Mouse (Mus musculus) midbrain, embryonic 14.5 days (tissue): ENCODE measurements around the gene Arhgap25. TPM values are rescaled to one million over a fixed set of nuclear protein-coding genes. Genes with fewer than 3 reads are reported as not detected.
"Not testable (repeated sequence)": the region's sequence is repeated elsewhere in the genome, so short reads cannot be mapped to it uniquely, and the experiment has no call there.

Source experiments
- ATAC-seq: fragments of 200-750 bp; cut with Nextera tagmentation; 2 replicates; pipeline ENCODE4 v1.8.0; 2017; ENCODE audit warnings: moderate number of reproducible peaks, moderate library complexity; ENCODE audit not compliant: low FRiP score, low TSS enrichment
- DNase-seq: peaks from one replicate; pipeline ENCODE4 v3.0.0-alpha.2; 2015
- H3K27ac ChIP-seq: fragments of 300-500 bp; sonication (generic); replicated peaks from 2 replicates; pipeline ENCODE4 v1.5.1; 2014; ENCODE audit warnings: mild to moderate bottlenecking, low read depth, low read length, moderate library complexity
- H3K27me3 ChIP-seq: fragments of 300-500 bp; sonication (generic); 2 replicates; pipeline ENCODE4 v1.6.1; 2014; ENCODE audit warnings: low read length, control low read depth, mixed read lengths; ENCODE audit not compliant: control insufficient read depth, insufficient read depth
- H3K36me3 ChIP-seq: fragments of 300-500 bp; sonication (generic); 2 replicates; pipeline ENCODE4 v1.6.1; 2014; ENCODE audit warnings: low read length, control low read depth; ENCODE audit not compliant: control insufficient read depth, insufficient read depth
- H3K4me1 ChIP-seq: fragments of 300-500 bp; sonication (generic); 2 replicates; pipeline ENCODE4 v1.6.1; 2014; ENCODE audit warnings: mild to moderate bottlenecking, antibody characterized with exemption, low read length, control low read depth; ENCODE audit not compliant: control insufficient read depth, insufficient read depth
- H3K4me2 ChIP-seq: fragments of 300-500 bp; sonication (generic); 2 replicates; pipeline ENCODE4 v1.6.1; 2014; ENCODE audit warnings: mild to moderate bottlenecking, low read length, moderate library complexity
- H3K4me3 ChIP-seq: fragments of 300-500 bp; sonication (generic); replicated peaks from 2 replicates; pipeline ENCODE4 v1.5.1; 2014; ENCODE audit warnings: low read depth, low read length
- H3K9ac ChIP-seq: fragments of 300-500 bp; sonication (generic); replicated peaks from 2 replicates; pipeline ENCODE4 v1.6.1; 2014; ENCODE audit warnings: mild to moderate bottlenecking, low read length, moderate library complexity
- H3K9me3 ChIP-seq: fragments of 300-500 bp; sonication (generic); 2 replicates; pipeline ENCODE4 v1.6.1; 2016; ENCODE audit warnings: low read length, control low read depth, mixed read lengths; ENCODE audit not compliant: control insufficient read depth
- WGBS: fragments of 180-500 bp; shearing (Covaris S2); extraction: QIAGEN DNeasy Blood & Tissue Kit; methylation state at CpG from one replicate; pipeline ENCODE4 v1.1.7; 2014; 5-methylcytosine and 5-hydroxymethylcytosine counted together
- polyA plus RNA-seq: library from polyadenylated mRNA; unstranded; fragments of >200 nt; fragmentation: Nextera tagmentation; extraction: Ambion mirVana; gene quantifications from 2 replicates; pipeline ENCODE4 v1.2.1, GENCODE M21; 2014

Gene Arhgap25
- polyA plus RNA-seq, 1 experiment from 2014 or later = 2.4 TPM

- Histone ChIP-seq H3K36me3 (no peaks in the 10 kb centered on the region), H3K4me2 (no peak overlapping the region), H3K27ac (no peak overlapping the region), H3K9me3 (no peaks in the 10 kb centered on the region), H3K4me1 (no peaks in the 10 kb centered on the region), H3K4me3 (no peak overlapping the region), H3K27me3 (no peaks in the 10 kb centered on the region), H3K9ac (no peak overlapping the region)
- DNase-seq (no peak), ATAC-seq (no peak)
- 70% methylated on average over 3 of the region's 3 CpGs for WGBS
Observed at GRCm38 (mm10) chr6:87483900-87484289, 49.2 kb downstream of the Arhgap25 start.

DNA sequence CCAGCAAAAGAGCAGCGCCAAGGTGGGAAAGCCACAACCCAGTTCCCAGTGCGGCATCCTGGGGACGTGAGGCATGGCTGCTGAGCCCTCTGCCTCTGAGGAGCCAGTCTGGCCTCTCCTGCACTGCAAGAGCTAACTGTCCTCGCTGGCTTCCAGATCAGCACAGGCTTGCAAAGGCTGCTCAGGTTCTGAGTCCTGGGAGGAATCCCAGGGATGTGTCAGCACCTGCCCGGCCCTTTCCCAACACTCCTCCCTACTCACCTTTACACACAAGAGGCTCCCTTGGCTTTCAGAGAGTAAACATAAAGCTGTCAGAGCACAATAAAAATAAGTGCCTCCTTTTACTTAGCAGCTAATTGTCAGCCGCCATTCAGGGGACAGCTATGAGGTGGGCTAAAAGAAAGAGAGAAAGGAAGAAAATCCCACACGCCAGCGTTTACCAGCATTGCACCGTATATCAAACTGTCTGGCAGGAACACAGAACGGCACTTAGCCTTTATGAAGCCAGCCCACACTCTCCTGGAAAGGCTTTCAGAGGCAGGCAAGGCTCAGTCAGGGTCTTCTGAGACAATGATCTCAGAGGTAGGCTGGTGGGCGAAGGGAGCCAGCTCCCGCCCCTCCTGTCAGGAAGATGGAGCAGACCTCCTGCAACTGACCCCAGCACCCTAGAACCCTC, 49.7 kb downstream of the Arhgap25 start:
- no peak overlapping the region for H3K4me2 ChIP-seq
- no peak overlapping the region for H3K4me3 ChIP-seq
- DNase-seq (no peak), ATAC-seq (no peak)
- no peaks in the 10 kb centered on the region for H3K4me1 ChIP-seq
- H3K9ac ChIP-seq = no peak overlapping the region
- H3K9me3 ChIP-seq = no peaks in the 10 kb centered on the region
- no peak overlapping the region for H3K27ac ChIP-seq
- H3K36me3 ChIP-seq = no peaks in the 10 kb centered on the region
- WGBS = 75% methylated on average over 12 of the region's 12 CpGs
- H3K27me3 ChIP-seq = no peaks in the 10 kb centered on the region

- H3K9ac ChIP-seq = no peak overlapping the region
- no peak overlapping the region for H3K4me2 ChIP-seq
- 63% methylated on average over 5 of the region's 5 CpGs for WGBS
- no peaks in the 10 kb centered on the region for H3K27me3 ChIP-seq
- no peak for DNase-seq
- H3K9me3 ChIP-seq = no peaks in the 10 kb centered on the region
- H3K4me3 ChIP-seq = no peak overlapping the region
- H3K36me3 ChIP-seq = no peaks in the 10 kb centered on the region
- no peak for ATAC-seq
- no peak overlapping the region for H3K27ac ChIP-seq
- H3K4me1 ChIP-seq = no peaks in the 10 kb centered on the region
Observed at GRCm38 (mm10) chr6:87479291-87479999, 53.6 kb downstream of the Arhgap25 start.

GRCm38 (mm10) chr6:87478847-87479246, 54.2 kb downstream of the Arhgap25 start:
- WGBS = 57% methylated on average over 4 of the region's 4 CpGs
- H3K4me3 ChIP-seq = no peak overlapping the region
- no peak overlapping the region for H3K9ac ChIP-seq
- H3K9me3 ChIP-seq = no peaks in the 10 kb centered on the region
- H3K36me3 ChIP-seq = no peaks in the 10 kb centered on the region
- no peaks in the 10 kb centered on the region for H3K4me1 ChIP-seq
- ATAC-seq (no peak), DNase-seq (peak; percentile 7)
- no peak overlapping the region for H3K27ac ChIP-seq
- H3K4me2 ChIP-seq = no peak overlapping the region
- H3K27me3 ChIP-seq = no peaks in the 10 kb centered on the region

DNA sequence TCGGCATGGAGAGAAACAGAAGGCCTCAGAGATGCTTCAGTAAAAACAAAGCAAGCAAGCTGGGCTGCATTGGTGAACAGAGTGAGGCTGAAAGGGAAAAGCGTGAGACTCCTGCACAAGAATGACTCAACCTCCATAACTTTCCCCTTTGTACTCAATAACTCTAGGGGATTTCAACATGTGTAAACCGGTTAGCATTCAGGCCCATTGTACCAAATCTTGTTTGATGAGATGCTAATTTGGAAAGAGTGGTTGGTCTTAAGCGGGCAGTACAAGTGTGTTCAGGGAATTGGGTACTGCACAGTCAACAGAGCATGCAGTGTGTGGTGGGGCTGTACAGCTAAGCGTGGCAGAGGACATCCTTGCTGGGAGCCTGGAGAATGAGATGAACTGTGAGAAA, 57.8 kb downstream of the Arhgap25 start:
- Histone ChIP-seq H3K36me3 (no peaks in the 10 kb centered on the region), H3K4me1 (no peaks in the 10 kb centered on the region), H3K4me2 (no peak overlapping the region), H3K9ac (no peak overlapping the region), H3K4me3 (no peak overlapping the region), H3K27me3 (no peaks in the 10 kb centered on the region), H3K27ac (no peak overlapping the region), H3K9me3 (no peaks in the 10 kb centered on the region)
- DNase-seq (no peak), ATAC-seq (no peak)
- 76% methylated on average over 5 of the region's 5 CpGs for WGBS

GRCm38 (mm10) chr6:87470098-87470497, 63.0 kb downstream of the Arhgap25 start:
- WGBS = 93% methylated on average over 12 of the region's 12 CpGs
- not testable (repeated sequence) for H3K27ac ChIP-seq, H3K9me3 ChIP-seq, H3K4me2 ChIP-seq, H3K4me1 ChIP-seq, H3K4me3 ChIP-seq, H3K9ac ChIP-seq, H3K36me3 ChIP-seq, ATAC-seq, DNase-seq, H3K27me3 ChIP-seq

- Histone ChIP-seq H3K4me3 (no peak overlapping the region), H3K27ac (no peak overlapping the region), H3K4me1 (no peaks in the 10 kb centered on the region), H3K9ac (no peak overlapping the region), H3K36me3 (no peaks in the 10 kb centered on the region), H3K4me2 (no peak overlapping the region), H3K27me3 (no peaks in the 10 kb centered on the region), H3K9me3 (no peaks in the 10 kb centered on the region)
- ATAC-seq = no peak
- DNase-seq = no peak
- WGBS = 92% methylated on average over 10 of the region's 10 CpGs
Observed at GRCm38 (mm10) chr6:87468372-87468771, 64.7 kb downstream of the Arhgap25 start.

DNA sequence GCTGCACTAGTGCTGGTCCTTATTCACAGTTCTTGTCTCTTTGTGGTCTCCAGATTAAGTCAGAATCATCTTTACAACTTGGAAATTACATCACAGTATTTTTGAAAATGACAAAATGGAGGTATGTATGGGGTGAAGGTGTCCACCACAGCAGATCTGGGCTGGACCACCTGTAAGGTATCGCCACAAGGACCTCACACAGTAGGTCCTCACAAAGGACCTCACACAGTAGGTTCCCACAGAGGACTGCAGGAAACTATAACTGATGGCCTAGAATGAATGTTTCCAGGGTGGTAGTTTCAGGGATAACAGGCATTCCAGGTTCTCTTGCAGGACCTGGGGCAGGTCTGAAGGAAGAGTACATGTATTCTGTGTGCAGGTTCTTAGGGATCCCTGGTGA, 65.7 kb downstream of the Arhgap25 start:
- H3K4me2 ChIP-seq = no peak overlapping the region
- 95% methylated on average over 1 of the region's 1 CpGs for WGBS
- H3K36me3 ChIP-seq = no peaks in the 10 kb centered on the region
- no peaks in the 10 kb centered on the region for H3K27me3 ChIP-seq
- ATAC-seq (no peak), DNase-seq (no peak)
- no peak overlapping the region for H3K27ac ChIP-seq
- H3K4me1 ChIP-seq = no peaks in the 10 kb centered on the region
- H3K9me3 ChIP-seq = no peaks in the 10 kb centered on the region
- H3K4me3 ChIP-seq = no peak overlapping the region
- H3K9ac ChIP-seq = no peak overlapping the region

GRCm38 (mm10) chr6:87466221-87466620, 66.8 kb downstream of the Arhgap25 start:
- peak; percentile 82 for DNase-seq
- ATAC-seq = no peak
- Histone ChIP-seq H3K9ac (no peak overlapping the region), H3K4me3 (no peak overlapping the region), H3K27ac (no peak overlapping the region), H3K4me1 (no peaks in the 10 kb centered on the region), H3K4me2 (peak overlapping the region; percentile 38), H3K9me3 (no peaks in the 10 kb centered on the region), H3K27me3 (no peaks in the 10 kb centered on the region), H3K36me3 (no peaks in the 10 kb centered on the region)
- 7% methylated on average over 12 of the region's 12 CpGs for WGBS
